Mouse (Mus musculus): Measurements from ENCODE around the gene Nipbl. TPM values are rescaled to one million over a fixed set of nuclear protein-coding genes. Genes with fewer than 3 reads are reported as not detected.
"Not testable (repeated sequence)": the region's sequence is repeated elsewhere in the genome, so short reads cannot be mapped to it uniquely, and the experiment has no call there.

Nipbl gene
- polyA plus RNA-seq, 1 experiment, result 21.1 TPM

DNA sequence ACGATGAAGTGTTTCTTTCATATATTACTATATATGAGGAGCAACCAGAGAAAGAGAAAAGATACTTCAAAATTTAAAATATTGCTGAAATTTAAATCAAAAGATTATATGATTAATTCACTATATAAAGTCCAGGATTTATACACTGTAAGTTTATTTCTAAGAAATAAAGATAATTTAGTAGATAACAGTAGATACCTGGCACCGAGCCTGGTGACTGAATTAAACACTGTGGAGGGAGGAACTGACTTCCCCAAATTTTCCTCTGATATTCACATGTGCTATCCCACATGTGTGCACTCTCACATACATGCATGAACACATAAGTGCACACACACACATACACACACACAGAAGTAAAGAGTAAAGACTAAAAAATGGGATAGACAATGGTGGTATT lies 162.1 kb downstream of the Nipbl start:
- TF ChIP-seq CTCF (IDR thresholded peaks at IDR 0.05; ENCODE audit: borderline replicate concordance, extremely low read depth, insufficient read depth, insufficient read length) (no peak), POLR2A (IDR thresholded peaks at IDR 0.05; ENCODE audit: borderline replicate concordance, extremely low read depth, insufficient read depth, insufficient read length, poor library complexity, severe bottlenecking) (no peak)
- no peak for DNase-seq (ENCODE audit: low read depth)

DNA sequence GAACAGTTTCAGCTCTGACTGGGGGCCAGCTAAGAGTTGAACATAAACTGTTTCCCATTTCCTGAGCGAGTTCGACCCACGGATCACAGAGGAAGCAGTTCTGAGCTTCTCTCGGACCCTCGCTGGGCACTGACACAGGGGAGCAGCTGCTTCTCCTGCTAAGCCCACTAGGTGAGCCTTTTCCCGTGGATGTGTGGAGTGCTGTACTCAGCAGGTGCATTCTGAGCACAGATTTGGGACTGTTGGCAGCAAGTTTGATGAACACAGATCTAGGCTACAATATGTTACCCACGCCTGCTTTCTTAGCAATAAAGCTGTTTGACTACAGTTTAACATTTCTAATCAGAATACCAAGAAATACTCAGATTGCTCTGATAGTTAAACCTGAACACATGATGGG lies 162.6 kb downstream of the Nipbl start:
- no peak for TF ChIP-seq CTCF (IDR thresholded peaks at IDR 0.05; ENCODE audit: borderline replicate concordance, extremely low read depth, insufficient read depth, insufficient read length)
- no peak for TF ChIP-seq POLR2A (IDR thresholded peaks at IDR 0.05; ENCODE audit: borderline replicate concordance, extremely low read depth, insufficient read depth, insufficient read length, poor library complexity, severe bottlenecking)
- DNase-seq (ENCODE audit: low read depth), result peak; percentile 25

DNA sequence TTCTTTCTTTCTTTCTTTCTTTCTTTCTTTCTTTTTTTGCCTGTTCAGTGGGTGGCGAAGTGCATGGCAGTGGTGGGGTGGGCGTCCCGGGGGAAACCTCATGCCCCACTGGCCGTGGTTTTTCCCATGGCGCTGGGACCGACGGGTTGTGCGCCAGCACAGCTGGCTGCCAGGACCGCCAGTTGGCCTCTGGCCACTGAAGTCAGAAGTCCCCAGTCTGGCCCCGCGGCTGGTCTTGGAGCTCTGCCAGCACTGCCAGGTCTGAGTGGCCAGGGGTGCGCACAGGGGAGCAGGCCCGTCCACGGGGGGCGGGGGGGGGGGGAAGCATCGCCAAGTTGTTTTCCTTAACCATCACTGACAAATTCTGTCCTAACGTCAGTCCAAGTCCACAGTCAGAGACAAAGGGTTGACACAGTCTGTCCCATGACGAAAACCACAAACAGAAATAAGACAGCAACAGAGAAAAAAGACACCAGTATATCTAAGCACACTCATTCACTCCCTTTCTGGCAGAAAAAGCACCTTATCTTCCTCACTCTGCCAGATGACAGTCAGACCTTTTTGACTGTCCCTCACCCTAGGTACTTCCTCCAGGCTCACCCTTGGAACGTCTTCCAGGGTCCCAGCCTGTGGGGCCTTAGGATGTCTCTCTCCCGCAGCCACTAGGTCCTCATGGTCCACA lies 164.2 kb downstream of the Nipbl start:
- DNase-seq (ENCODE audit: low read depth), result peak; percentile 30
- TF ChIP-seq CTCF (IDR thresholded peaks at IDR 0.05; ENCODE audit: borderline replicate concordance, extremely low read depth, insufficient read depth, insufficient read length) (no peak), POLR2A (IDR thresholded peaks at IDR 0.05; ENCODE audit: borderline replicate concordance, extremely low read depth, insufficient read depth, insufficient read length, poor library complexity, severe bottlenecking) (no peak)

DNA sequence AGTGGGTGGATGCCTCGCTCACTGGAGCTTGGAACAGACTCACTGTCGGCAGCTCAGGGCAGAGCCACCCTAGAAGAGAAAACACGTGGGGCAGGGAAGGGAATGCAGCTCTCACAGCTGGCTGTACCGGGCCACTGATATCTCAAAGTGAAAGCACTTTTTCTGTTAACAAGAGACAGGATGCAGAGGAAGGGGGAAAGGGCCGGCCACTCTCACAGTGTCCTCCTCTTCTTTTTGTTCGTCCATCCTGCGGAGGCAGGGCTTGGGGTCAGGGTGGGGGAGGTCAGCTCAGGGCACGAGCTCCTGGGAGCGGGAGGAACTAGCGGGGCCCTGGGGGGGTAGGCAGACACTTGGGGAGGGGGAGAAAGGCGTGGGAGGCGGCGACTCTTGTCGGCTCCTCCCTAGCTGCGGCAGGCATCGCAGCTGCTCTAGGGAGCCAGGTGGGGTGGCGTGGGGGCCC lies 164.9 kb downstream of the Nipbl start:
- DNase-seq (ENCODE audit: low read depth), result peak; percentile 5
- TF ChIP-seq POLR2A (IDR thresholded peaks at IDR 0.05; ENCODE audit: borderline replicate concordance, extremely low read depth, insufficient read depth, insufficient read length, poor library complexity, severe bottlenecking) (no peak), CTCF (IDR thresholded peaks at IDR 0.05; ENCODE audit: borderline replicate concordance, extremely low read depth, insufficient read depth, insufficient read length) (no peak)

DNA sequence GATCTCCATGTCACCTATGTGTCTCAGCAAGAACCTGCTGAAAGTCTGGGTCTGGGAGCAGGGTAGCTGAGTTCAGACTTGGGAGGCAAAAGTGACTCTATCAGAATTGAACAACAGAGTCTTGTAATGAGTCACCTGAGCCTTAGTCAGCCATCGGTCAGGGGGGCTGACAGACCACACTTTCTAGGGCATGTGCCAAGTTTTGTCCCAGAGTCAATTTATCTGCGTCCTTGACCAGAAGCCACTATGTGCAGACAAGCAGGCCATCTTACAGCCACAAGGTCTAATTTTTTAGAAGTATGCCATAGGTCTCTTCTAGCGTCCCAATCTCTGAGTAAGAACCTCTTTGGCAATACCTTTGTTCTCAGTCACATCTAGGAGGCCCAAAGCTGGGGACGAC lies 166.3 kb downstream of the Nipbl start:
- DNase-seq (ENCODE audit: low read depth), result not testable (repeated sequence)

DNA sequence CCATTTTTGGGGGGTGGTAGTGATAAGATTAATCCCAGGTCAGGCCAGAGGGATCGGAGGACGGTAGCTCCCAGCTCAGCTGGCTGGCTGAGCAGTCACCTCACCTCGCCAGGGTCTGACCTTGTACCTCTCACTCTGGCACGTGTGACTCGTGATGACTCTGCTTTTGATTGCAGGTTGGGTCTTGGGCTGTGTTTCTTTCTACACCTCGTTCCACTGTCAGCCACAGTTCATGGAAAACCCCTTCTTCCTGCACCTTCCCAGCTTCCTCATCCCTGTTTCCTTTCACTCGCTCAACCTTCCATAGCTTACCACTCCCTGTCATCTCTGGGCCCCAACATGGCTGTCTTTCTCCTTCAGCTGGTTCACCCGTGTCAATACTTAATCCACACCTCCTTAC lies 172.3 kb downstream of the Nipbl start:
- no peak for DNase-seq (ENCODE audit: low read depth)

DNA sequence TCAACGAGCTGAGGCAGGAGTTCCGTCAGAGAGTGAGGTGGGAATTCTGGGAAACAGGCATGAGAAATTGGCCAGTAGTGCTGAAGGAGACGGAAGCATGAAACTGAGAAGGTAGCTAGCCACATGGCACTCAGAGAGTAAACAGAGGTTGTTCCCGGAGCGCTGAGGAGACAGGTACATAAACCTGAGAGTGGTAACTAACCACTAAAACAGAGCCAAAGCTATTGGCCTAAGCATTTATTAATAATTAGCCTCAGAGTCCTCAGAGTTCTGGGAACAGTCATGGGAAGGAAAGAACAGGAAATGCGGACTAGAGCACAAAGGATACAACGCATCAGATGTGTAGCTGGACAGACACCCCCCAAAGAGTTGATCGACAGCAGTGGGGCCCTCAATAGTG lies 176.0 kb downstream of the Nipbl start:
- no peak for DNase-seq (ENCODE audit: low read depth)

More for the DNA sequence above, 172.3 kb downstream of the Nipbl start:
- TF ChIP-seq CTCF (IDR thresholded peaks at IDR 0.05; ENCODE audit: borderline replicate concordance, extremely low read depth, insufficient read depth, insufficient read length), result no peak
- TF ChIP-seq POLR2A (IDR thresholded peaks at IDR 0.05; ENCODE audit: borderline replicate concordance, extremely low read depth, insufficient read depth, insufficient read length, poor library complexity, severe bottlenecking), result no peak

DNA sequence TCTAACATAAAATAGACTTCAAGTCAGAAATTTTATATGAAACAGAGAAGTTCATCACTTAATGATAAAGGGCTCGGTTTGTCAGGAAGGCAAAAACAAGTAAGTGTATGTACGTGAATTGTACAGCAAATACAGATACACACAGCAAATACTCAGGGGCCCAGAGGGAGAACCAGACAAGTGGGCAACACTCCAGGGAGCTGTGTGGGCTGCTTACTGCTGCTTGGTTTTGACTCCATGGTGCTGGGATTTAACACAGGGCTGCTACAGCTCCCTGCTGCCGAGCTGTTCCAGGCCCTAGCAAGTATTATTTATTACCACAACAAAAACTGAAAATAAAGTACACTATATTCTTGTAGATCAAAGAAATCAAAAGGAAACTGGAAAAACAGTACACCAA lies 177.1 kb downstream of the Nipbl start:
- TF ChIP-seq POLR2A (IDR thresholded peaks at IDR 0.05; ENCODE audit: borderline replicate concordance, extremely low read depth, insufficient read depth, insufficient read length, poor library complexity, severe bottlenecking), result no peak
- no peak for TF ChIP-seq CTCF (IDR thresholded peaks at IDR 0.05; ENCODE audit: borderline replicate concordance, extremely low read depth, insufficient read depth, insufficient read length)
- DNase-seq (ENCODE audit: low read depth), result no peak

More for the DNA sequence above, 176.0 kb downstream of the Nipbl start:
- TF ChIP-seq CTCF (IDR thresholded peaks at IDR 0.05; ENCODE audit: borderline replicate concordance, extremely low read depth, insufficient read depth, insufficient read length) (no peak), POLR2A (IDR thresholded peaks at IDR 0.05; ENCODE audit: borderline replicate concordance, extremely low read depth, insufficient read depth, insufficient read length, poor library complexity, severe bottlenecking) (no peak)

DNA sequence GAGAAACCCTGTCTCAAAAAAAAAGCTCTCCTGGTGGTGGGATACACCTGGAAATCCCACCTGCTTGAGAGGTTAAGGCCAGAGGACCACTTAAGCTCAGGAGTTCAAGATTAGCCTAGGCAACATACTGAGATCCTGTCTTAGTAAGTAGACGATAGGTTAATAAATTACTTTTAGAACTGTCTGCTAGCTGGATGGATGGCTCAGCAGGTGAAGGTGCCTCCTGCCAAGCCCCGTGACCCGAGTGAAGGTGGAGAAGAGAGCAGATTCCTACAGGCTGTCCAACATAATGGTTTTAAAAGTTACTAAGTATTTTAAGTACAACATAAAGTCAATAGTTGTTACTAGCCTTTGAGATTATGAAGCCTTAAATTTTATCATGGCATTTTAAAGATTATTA lies 178.3 kb downstream of the Nipbl start:
- TF ChIP-seq CTCF (IDR thresholded peaks at IDR 0.05; ENCODE audit: borderline replicate concordance, extremely low read depth, insufficient read depth, insufficient read length), result no peak
- TF ChIP-seq POLR2A (IDR thresholded peaks at IDR 0.05; ENCODE audit: borderline replicate concordance, extremely low read depth, insufficient read depth, insufficient read length, poor library complexity, severe bottlenecking), result no peak
- DNase-seq (ENCODE audit: low read depth), result no peak

Other genes with a start within 250 kb of the Nipbl start
- gene Gm2310, start 75.5 kb upstream of the Nipbl start, polyA plus RNA-seq (2012; rRNA removed), result not detected in 2 replicates

Data from brain, embryonic 14.5 days (tissue).